9 mouse cellular contexts compared by ENCODE assay signal in the genomic region with DNA sequence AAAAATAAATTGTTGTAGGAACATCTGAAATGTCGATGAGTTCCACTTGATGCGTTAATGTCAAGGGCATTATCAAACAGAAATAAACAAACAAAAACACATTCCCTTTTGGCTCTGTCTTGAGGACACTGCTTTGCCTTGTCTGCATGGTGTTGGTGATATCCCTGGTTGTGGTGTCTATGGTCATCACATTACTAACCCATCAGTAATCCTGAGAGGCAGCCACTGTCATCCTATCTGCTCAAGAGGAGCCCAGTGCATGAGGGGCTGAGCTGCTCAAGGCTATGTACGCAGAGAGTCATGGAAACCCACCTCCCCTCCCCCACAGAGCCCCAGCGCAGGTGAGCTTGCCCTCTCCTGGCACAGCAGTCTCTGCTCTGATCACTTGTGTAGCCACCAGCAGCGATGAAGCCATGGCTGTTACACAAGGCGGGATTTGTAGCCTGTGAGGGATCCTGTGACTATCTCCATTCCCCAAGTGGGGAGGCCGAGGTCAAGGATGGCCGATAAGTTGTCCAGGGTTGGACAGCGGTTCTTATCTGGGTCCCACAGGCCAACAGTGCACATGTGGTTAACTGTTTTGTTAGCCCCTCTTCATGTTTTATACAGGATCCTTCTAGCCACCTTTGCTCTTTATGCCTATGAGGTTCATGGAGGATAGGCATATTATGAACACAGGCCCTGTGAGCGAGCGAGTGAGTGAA. TPM values are rescaled to one million over a fixed set of nuclear protein-coding genes. Genes with fewer than 3 reads are reported as not detected.
DNase-seq lines count a peak whose midpoint lies in the region; ATAC-seq lines count a peak whose summit lies in the region.
"Had no signal": no experiment of that assay in that cellular context is flagged by ENCODE, and none has a peak within 500 bp of the region (broad histone marks: within the 10 kb centered on the region; RNA-seq: fewer than 3 reads in every experiment).

No protein-coding gene starts in this region.

- H3K4me2 ChIP-seq in forebrain, embryonic 11.5 days (ENCODE audit: low read depth, low read length, severe bottlenecking) = no peak overlapping the region
- H3K4me2 ChIP-seq in forebrain, embryonic 12.5 days = no peak overlapping the region

- H3K36me3 ChIP-seq in forebrain, embryonic 11.5 days (ENCODE audit: control insufficient read depth, insufficient read depth, low read length) = no peaks in the 10 kb centered on the region
- H3K36me3 ChIP-seq in forebrain, embryonic 12.5 days (replicated peaks) = no peaks in the 10 kb centered on the region

- no peaks in the 10 kb centered on the region for H3K27me3 ChIP-seq in forebrain, embryonic 11.5 days (ENCODE audit: control insufficient read depth, insufficient read depth, low read length)
- H3K27me3 ChIP-seq in forebrain, embryonic 12.5 days = no peaks in the 10 kb centered on the region

- no peaks in the 10 kb centered on the region for H3K9me3 ChIP-seq in forebrain, embryonic 11.5 days (ENCODE audit: control insufficient read depth, low read length)
- H3K9me3 ChIP-seq in forebrain, embryonic 12.5 days = no peaks in the 10 kb centered on the region

- no peak overlapping the region for H3K4me3 ChIP-seq in forebrain, embryonic 11.5 days (ENCODE audit: low read depth, low read length)
- no peak overlapping the region for H3K4me3 ChIP-seq in forebrain, embryonic 12.5 days (replicated peaks)

- WGBS in forebrain, embryonic 11.5 days = 80% methylated on average over 11 of the region's 11 CpGs
- WGBS in forebrain, embryonic 12.5 days = 82% methylated on average over 11 of the region's 11 CpGs

- no peak for DNase-seq in forebrain, embryonic 11.5 days (ENCODE audit: low spot score)
- peak; percentile 22 for DNase-seq in thymus, postnatal 4 days
- no peak for DNase-seq in thymus, adult 18-20 months
- DNase-seq in layer of hippocampus, postnatal 14 days (ENCODE audit: low spot score in 2 of 2) = no peak
- no peak for DNase-seq in frontal cortex, postnatal 10 days (ENCODE audit: low spot score in 2 of 2)
- DNase-seq in natural killer cell, adult 2 months (ENCODE audit: low spot score in 2 of 2) = no peak
- DNase-seq: adrenal gland, postnatal 10 days had no signal

- H3K9ac ChIP-seq in forebrain, embryonic 11.5 days (ENCODE audit: low read length) = no peak overlapping the region
- no peak overlapping the region for H3K9ac ChIP-seq in forebrain, embryonic 12.5 days

- H3K4me1 ChIP-seq in forebrain, embryonic 11.5 days (replicated peaks; ENCODE audit: control insufficient read depth, insufficient read depth, low read length) = peaks cover 6% of the 10 kb centered on the region; the same call in 1 of the 2 replicates
- peaks cover 29% of the 10 kb centered on the region for H3K4me1 ChIP-seq in forebrain, embryonic 12.5 days

- no peak overlapping the region for H3K27ac ChIP-seq in forebrain, embryonic 11.5 days (ENCODE audit: low read depth, low read length)
- H3K27ac ChIP-seq in forebrain, embryonic 12.5 days = no peak overlapping the region

- 0 out of 2 replicates have a peak, but pooled peaks have one; percentile 39 for ATAC-seq in forebrain, embryonic 11.5 days (replicated peaks; ENCODE audit: low FRiP score)
- no peak for ATAC-seq in forebrain, embryonic 12.5 days (ENCODE audit: low FRiP score)
- peak; percentile 64 for ATAC-seq in megakaryocyte progenitor cell, adult 5-6 weeks (replicated peaks; ENCODE audit: poor library complexity)

RNA-seq across cellular contexts. Expression of a gene that starts 30.3 kb away (rescaled TPM):
- polyA plus RNA-seq in forebrain, embryonic 11.5 days (2014; fragmentation: Nextera tagmentation; extraction: Ambion mirVana) = 6.8 and 7.5 TPM in 2 replicates
- polyA plus RNA-seq in forebrain, embryonic 12.5 days (2016; fragmentation: Nextera tagmentation; extraction: Ambion mirVana) = 9.0 and 10.3 TPM in 2 replicates
- total RNA-seq in megakaryocyte progenitor cell, adult 5-6 weeks (2015) = 23.2 and 24.7 TPM in 2 replicates
- total RNA-seq in megakaryocyte progenitor cell, adult 5-6 weeks (2017) = 9.7 and 10.3 TPM in 2 replicates
- total RNA-seq in layer of hippocampus, postnatal 14 days (2021) = 100 to 1,000 TPM; 147 to 148 TPM

Comparison
In these comparisons a context has a peak if more than half of its experiments do, and no peak if none do; other contexts are left out.
1. RNA of a gene that starts 30.3 kb away (total RNA-seq): 147 to 148 TPM in layer of hippocampus, postnatal 14 days; 9.7 to 24.7 TPM in megakaryocyte progenitor cell, adult 5-6 weeks; every median in the first group is over 4 times any median in the second.